Mouse (Mus musculus): ENCODE measurements around the gene Creb3l2.

Creb3l2 gene

DNA sequence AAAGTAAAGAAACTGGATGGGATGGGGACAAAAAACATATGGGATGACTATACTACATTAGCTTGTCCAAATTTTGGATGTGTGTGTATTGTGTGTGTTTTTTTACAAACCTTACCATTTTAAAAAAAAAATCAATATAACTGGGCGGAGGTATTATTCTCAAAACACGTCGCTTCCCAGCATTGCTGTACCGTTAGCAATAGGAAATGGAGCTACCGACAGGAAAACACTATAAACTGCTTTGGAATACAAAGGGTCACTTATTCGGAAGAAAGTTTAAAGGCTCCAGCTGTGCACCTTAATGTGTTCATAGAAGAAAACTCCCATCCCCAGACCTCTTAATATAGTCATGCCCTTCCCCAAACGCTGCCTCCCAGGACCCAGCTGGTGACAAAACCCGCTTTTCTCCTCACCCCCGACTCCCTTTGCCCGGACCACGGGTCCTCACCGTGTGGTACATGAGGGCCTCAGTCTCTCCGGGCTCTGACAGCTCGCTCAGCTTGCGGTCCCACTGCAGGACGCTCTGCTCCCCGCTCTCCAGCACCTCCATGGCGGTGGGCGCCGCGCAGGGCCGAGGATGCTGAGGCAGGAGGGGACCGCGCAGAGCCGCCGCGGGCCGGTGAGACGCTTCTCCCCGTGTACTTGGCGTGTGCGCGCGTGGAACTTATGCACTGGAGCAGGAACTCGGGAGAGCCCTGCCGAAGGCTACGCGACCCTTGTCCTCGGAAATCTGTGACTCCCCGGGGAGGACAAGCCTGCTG is 515 bp downstream of the Creb3l2 start:
- DNase-seq (ENCODE audit: low spot score in 2 of 2), result peak in 1 of 2 experiments; percentile 42

DNA sequence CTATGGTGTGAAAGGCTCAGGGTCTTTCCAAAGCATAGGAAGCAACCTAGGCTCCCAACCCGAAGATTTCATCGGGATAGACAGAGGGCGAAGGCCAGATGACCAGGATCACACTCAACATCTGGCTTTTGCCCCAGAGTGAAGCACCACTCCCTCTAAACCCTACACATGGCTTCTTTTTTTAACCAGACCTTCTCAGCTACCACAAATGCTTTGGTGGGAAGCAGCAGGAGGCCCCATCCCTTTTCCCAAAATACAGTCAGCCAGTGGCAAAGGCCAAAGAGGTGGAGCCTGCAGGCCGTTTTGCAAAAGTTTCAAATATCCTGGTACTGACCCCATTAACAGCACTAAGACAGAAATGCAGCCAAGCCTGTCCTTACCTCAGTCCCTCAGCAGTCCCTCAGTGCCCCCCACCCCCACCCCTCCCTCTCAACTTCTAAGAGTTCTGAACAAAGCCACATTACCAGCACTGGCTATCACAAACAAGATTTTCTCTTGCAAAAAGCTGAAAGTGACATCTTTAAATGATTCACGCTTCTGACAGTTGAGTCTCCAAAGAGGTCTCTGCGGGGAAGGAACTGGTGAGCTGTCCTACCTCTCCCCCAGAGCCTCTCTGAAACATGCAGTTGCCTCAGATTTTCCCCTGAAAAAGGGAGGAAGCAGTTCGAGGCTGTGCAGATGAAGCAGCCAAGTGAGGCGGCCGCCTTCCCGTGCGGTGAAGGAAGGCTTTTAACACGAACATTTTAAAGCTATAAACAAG is 1.3 kb downstream of the Creb3l2 start:
- no peak for DNase-seq (ENCODE audit: low spot score in 2 of 2)

DNA sequence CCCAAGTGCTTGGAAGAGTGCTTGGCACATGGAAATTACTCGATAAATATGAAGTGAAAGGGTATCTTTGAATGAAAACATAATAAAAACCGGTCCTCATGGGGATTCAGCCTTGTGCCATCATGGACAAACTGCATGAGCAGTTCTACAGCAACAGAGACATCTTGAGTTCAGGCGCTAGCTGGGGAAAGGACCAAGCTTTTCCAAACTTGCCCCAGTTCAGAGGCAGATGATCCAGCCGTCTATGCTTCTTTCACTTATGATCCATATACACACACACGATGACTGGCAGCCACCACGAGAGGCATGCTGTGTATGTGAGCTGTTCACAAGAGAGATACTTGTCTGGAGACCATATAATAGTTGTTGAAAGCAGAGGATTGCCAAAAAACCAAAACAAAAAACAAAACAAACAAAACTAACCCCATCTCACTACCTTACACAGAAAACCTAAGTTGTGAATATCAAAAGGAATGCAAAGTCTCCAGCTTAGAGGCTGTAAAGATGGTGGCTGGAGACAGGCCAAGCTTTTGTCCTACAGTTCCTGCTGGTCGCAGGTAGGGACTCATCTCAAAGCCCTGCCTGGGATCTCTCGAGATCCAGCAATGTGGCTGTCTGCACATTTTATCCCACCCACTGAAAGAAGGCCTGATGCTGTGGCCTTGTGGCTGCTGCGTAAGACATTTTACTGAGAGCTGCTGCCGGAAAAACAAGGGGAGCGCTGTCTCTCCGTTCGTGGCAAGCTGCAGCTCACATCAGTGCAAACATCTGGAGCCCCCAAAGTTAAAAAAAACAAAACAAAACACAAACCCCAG is 2.1 kb downstream of the Creb3l2 start:
- no peak for DNase-seq (ENCODE audit: low spot score in 2 of 2)

DNA sequence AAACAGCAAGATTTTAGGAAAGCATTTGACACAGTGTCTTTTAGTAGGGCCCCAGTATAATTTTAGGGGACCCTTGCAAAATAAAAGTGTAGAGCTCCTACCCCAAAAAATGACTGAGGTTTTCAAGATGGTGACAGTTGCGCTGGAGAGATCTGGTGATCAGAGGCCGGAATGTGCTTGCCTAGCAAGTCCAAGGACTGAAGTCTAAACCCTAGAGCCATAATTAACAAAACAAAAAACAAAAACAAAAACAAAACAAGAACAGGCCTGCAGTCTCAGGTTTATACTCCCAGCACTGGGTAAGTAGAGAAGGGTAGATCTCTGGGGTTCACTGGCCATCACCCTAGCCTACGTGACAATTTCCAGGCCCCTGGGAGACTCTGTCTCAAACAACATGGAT is 3.4 kb downstream of the Creb3l2 start:
- DNase-seq (ENCODE audit: low spot score in 2 of 2), result no peak

DNA sequence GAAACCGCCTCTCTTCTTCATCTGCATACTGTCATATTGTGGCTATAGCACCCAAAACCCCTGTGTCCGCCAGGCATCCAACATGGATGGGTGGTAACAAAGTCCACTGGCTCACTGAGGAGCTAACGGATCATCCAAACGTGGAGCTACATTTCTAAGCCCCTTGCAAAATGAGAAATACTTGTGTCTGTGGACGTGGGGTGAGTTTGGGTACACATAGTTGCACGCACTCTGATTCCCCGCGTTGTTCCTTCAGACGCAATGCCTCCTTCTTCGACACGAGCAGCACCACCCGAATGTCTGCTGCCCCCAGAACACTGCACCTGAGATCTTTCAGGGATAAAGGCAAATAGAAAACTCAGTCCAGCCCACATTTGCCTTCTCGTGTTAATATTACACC is 4.9 kb downstream of the Creb3l2 start:
- no peak for DNase-seq (ENCODE audit: low spot score in 2 of 2)

DNA sequence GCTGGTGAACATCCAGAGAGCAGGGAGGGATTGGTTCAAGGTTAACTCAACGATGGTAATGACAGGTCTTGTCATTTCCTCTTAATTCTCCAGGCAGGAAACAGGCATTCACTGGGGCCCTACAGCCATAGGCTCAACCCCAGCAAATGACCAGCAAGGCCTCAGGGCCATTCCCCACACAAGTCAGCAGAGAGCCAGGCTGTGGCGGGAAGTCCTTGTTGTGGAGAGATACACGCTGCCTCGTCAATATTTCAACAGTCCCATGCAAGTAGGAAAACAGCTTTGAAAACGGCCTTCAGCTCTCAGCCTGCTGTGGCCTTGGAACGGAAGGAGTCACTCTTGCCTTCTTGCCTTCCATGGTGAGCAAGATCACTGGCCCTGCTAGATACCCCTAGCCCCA is 6.6 kb downstream of the Creb3l2 start:
- no peak for DNase-seq (ENCODE audit: low spot score in 2 of 2)

DNA sequence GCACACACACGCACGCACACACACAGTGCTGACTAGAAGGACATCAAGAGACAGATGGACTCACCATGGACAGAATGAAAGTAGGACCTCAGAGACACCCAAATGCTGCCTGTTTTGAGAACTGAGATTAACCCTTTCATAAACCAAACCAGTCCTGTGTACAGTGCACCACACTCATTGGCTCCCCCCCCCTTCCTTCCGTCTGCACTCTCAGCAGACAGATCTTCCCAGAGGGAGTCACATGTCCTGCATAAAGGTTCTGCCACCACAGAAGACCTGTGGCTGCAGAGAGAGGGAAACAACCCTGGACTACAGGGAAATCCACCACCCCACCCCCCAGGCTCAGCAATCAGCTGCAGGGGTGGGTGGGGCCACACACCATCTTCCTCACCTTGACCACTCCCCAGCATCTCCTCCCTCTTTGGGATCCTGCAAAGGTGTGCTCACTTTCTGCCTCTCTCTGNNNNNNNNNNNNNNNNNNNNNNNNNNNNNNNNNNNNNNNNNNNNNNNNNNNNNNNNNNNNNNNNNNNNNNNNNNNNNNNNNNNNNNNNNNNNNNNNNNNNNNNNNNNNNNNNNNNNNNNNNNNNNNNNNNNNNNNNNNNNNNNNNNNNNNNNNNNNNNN is 12.0 kb downstream of the Creb3l2 start:
- DNase-seq (ENCODE audit: low spot score in 2 of 2), result no peak

DNA sequence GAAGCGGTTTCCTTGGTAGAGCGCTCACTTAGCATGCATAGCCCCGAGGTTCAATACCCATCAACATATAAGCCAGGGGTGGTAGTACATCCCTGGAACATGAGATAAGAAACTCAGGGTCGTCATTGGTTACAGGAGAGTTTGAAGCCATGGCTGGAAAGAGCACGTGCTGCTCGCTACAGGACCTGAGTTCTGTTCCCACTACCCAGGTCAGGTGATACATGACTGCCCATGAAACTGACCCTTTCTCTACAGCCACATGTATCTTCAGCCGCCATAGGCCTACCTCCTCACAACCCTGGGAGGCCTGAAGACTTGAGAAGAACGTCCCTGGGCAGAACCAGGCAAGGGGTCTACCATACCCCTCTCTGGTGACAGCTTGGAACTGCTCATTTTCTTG is 13.0 kb downstream of the Creb3l2 start:
- no peak for DNase-seq (ENCODE audit: low spot score in 2 of 2)

DNA sequence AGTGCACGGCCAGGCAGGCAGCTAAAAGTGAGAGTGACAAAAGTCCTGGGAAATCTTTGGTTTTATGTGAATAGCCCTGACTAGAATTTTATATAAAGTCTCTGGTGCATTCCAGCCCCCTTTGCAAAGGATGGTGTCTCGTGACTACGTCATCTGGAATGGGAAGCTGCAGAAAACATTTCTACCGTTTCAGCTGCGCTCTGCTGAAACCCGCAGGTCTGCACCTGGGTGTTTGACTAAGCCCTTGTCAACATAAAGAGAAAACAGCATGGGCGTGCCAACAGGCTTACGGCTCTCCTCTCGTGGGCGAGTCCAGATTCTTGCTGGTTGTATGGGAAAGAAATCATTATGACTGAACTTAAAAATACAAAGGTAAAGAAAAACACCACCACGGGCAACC is 13.9 kb downstream of the Creb3l2 start:
- no peak for DNase-seq (ENCODE audit: low spot score in 2 of 2)

DNA sequence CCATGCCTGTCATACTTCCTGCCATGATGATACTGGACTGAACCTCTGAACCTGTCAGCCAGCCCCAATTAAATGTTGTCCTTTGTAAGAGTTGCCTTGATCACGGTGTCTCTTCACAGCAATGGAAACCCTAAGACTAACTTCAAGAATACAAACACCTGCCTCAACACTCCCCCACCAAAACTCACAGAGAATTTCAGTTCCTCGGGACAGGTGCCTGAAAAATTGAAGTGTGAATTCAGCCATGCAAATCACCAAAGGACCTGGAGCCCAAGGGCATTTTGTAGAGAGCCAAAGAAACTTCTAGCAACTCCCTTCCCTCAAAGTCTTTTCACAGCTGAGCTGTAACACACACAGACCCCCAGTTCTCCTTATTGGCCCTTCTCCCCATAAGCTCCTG is 15.3 kb downstream of the Creb3l2 start:
- DNase-seq (ENCODE audit: low spot score in 2 of 2), result no peak

DNA sequence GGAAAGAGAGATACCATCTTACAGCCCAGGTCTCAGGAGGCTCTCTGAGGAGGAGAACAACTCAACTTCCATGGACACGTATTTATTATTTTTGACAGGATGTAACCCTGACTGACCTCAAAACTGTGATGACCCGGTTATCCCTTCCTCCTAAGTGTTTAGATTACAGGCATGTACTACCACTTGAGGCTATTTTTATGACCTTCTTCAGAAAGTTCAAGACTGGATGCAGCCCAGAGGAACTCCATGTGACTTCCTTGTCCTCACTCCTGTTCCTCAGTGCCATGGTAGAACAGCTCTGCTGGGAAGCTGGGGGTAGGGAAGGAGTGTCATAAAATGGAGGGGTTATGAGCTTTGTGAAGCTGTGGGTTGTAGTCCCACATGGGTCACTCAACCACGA is 16.1 kb downstream of the Creb3l2 start:
- DNase-seq (ENCODE audit: low spot score in 2 of 2), result no peak

DNA sequence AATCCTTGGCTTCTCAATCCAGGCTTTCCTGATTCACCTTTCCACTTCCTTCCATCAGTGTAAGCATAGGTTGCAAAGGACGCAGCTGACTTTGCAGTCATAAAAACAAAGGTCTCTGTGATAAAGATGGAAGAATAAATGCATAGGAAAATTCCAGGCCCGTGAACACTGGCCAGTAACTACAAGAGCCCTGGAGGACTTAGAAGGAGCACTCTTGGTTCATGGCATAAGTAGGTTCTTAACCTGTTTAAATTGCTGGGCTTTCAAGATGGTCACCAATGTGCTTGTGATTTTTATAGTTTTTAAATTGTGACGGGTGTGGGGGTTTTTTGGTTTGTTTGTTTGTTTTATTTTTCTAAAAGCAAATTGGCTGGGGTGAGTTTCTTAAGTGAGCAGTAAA is 16.9 kb downstream of the Creb3l2 start:
- DNase-seq (ENCODE audit: low spot score in 2 of 2), result no peak

DNA sequence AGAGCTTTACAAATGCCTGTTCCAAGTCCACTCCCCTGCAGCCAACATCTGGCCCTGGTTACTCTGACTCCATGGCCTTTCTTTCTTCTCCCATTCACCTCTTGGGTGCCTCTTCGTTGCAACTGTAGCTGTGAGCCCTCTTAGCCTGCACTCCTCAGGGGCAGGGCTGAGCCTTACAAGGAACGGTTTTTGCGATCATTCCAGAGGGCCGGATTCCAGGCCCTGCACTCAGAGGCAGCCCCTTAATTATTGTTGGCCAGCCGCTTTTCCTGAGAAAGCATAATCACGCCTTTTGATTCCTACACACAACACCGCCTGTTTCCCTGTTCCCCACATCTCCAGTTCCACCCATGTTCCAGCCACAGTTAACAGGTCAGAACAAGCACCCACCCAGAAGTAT is 17.6 kb downstream of the Creb3l2 start:
- no peak for DNase-seq (ENCODE audit: low spot score in 2 of 2)

DNA sequence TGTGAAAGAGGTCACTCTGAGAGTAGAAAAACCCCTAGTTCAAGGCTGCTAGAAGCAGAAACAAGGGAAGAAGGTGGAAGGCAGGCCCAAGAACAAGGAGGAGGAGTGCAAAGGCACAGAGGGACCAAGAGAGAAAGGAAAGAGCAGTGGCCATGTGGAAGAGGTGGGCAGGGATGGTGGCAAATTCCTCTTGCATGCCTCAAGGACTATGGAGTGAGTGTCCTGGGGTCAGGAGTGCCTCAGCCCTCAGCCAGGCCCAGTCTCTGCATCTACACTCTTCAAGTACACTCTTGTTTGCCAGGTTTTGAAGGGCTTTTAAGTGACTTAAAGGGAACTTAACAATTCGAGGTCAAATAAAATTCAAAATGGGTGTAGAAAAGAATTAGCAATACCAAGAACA is 18.6 kb downstream of the Creb3l2 start:
- DNase-seq (ENCODE audit: low spot score in 2 of 2), result no peak

DNA sequence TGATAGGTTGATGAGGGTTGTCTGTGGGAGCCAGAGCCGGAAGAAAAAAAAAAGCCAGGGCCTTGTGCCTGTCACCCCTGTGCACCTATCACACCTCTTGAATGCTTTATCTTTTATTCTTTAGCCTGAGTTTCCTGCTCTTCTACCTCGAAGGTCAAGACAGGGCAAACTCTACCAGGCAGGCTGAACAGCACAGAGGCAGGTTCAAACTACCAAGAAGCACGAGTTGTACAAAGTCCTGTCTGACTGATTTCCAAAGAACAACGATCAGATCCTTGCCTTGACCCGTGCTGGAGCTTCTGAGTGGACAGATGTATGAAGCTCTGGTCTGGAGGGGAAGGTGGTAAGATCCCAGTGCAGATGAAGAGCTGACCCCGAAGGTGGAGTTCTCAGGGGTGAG is 20.8 kb downstream of the Creb3l2 start:
- no peak for DNase-seq (ENCODE audit: low spot score in 2 of 2)

DNA sequence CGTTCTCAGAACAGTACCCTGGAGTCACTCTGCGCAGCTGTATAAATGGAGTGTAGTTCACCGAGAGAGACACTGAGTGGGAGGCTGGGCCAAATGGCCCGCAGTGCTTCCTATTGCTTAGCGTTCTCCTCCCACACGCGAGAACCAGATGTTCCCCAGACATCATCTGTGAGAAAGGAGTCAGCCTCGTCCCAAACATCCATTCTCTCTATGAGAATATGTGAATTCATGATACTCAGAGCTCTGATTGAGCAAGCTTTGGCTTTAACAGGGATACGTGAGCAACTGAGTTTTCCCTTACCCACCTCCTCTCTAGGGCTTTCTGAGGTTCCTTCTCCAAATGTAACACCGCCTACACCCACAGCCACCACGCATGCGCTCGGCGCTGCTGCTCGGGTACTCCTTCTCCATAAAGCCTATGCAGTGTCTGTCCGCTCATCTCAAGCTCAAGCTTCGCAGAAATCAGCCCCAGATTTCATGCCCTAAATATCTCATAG is 22.5 kb downstream of the Creb3l2 start:
- no peak for DNase-seq (ENCODE audit: low spot score in 2 of 2)

DNA sequence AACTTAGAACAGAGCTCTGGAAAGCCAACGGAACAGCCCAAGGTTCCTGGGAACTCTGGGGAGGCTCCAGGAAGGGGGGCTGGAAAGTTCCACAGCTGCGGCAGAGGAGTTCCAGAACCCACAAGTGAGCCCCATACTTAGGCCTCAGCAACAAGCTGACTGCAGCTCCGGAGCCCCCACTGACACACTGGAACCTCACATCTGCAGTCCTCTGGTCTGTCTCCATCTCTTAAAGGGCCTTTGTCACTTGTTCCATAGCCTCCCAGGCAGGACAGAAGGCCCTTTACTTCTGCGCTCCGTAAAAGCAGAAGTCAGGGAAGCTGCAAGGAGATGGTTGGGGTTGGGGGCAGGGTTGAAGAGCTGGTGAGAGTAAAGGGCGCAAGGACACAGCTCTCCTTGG is 23.0 kb downstream of the Creb3l2 start:
- DNase-seq (ENCODE audit: low spot score in 2 of 2), result no peak

DNA sequence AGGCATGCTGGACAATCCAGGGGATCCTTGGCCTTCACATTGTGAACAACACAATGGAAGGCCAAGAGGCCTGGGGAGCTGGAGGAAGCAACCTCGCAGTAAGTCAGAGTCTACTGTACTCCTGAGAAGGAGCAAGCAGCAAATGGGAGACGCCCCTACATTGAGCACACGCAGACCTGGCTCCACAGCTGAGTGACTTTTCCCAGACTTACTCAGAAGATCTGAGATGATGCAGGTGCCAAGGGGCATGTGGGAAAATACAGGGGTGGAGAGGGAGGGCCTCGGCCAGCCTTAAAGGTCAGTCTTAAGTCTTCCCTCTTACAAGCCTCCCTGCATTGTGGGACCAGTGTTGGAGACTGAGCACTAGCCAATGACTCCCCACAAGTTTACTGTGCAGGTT is 25.2 kb downstream of the Creb3l2 start:
- no peak for DNase-seq (ENCODE audit: low spot score in 2 of 2)

DNA sequence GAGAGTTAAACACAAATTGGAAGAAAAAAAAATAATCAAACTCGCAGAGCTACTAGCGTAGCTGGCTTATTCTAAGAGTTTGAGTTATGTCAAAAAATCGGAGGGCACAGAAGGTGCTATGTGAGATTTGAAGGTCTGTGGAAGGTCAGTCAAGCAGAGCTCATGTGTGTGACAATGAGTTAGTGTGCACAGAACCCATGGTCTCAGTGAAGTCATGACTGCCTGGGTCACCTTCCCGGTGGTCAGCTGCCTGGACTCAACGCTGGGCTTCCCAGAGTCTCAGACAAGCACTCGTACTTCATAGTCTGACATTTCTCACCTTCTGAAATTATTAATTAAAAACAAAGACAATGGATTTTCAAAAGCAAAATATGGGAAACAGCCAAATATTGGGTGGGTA is 26.4 kb downstream of the Creb3l2 start:
- DNase-seq (ENCODE audit: low spot score in 2 of 2), result no peak

DNA sequence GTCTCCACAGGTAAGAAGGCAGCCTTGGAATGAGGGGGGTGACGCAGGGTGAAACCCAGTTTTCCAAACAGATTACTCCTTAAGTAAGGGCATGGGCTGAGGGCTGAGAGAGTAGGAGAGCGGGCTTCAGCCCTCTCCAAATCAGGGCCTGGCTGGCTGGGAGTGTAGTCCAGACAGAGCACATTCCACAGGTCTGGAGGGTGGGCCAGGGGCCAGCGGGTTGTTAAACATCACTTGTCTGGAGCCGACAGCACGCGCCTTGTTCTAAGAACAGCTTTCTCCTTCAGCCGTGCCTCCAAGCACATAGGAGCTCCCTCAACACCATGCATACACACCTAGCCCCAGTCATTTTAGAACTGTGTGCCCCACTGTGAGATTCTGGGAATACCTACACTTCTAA is 26.9 kb downstream of the Creb3l2 start:
- no peak for DNase-seq (ENCODE audit: low spot score in 2 of 2)

DNA sequence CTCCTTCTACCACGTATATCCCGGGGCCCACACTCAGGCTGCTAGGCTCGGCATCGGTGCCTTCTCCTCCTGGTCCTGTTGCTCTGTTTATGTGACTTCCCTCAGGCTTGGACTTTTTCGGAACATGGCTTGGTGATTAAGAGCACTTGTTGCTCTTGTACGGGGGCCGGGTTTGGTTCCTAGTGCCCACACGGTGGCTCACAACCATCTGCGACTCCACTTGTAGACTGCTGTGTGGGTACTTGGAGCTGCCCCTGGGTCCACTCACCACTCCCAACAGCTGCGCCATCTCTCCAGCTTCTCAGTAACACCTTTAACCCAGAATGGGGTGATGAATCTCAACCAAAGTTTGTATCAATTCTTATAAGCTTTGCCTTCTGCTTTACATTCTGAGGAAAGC is 27.4 kb downstream of the Creb3l2 start:
- no peak for DNase-seq (ENCODE audit: low spot score in 2 of 2)

DNA sequence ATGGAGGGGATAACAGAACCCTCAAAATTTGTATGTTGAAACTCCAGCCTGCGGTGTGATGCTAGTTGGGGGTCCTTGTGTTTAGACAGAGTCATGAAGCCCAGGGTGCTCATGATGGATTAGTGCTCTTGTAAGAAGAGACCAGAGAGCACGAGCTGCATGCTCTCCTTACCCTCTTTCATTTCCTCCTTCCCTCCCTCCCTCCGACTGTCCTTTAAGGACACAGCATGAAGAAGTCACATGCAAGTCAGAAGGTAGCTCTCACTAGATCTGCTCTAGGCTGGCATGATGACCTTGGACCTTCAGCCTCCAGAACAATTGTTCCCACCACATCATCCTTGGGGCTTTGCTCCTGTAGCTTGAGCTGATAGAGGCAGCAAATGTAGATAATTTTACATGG is 30.2 kb downstream of the Creb3l2 start:
- DNase-seq (ENCODE audit: low spot score in 2 of 2), result no peak

Data from thymus, postnatal 10 days (tissue).